Mouse (Mus musculus) heart, embryonic 10.5 days (tissue): ENCODE data around the gene Zbtb45. TPM values are rescaled to one million over a fixed set of nuclear protein-coding genes. Genes with fewer than 3 reads are reported as not detected.

Experiments
- DNase-seq: peaks from one replicate; pipeline ENCODE4 v3.0.0-alpha.2; 2017; ENCODE audit warnings: low spot score
- H3K27ac ChIP-seq: fragments of 300-500 bp; sonication (generic); 2 replicates; pipeline ENCODE4 v1.5.1; 2016; ENCODE audit warnings: mild to moderate bottlenecking
- H3K27me3 ChIP-seq: fragments of 300-500 bp; sonication (generic); 2 replicates; pipeline ENCODE4 v1.6.1; 2016; ENCODE audit warnings: mild to moderate bottlenecking; ENCODE audit not compliant: poor library complexity, insufficient read depth, severe bottlenecking
- H3K36me3 ChIP-seq: fragments of 300-500 bp; sonication (generic); 2 replicates; pipeline ENCODE4 v1.6.1; 2016; ENCODE audit warnings: mild to moderate bottlenecking, moderate library complexity
- H3K4me1 ChIP-seq: fragments of 300-500 bp; sonication (generic); 2 replicates; pipeline ENCODE4 v1.6.1; 2016; ENCODE audit warnings: mild to moderate bottlenecking
- H3K4me3 ChIP-seq: fragments of 300-500 bp; sonication (generic); 2 replicates; pipeline ENCODE4 v1.5.1; 2016; ENCODE audit warnings: mild to moderate bottlenecking, moderate library complexity
- H3K9me3 ChIP-seq: fragments of 300-500 bp; sonication (generic); 2 replicates; pipeline ENCODE4 v1.6.1; 2016; ENCODE audit warnings: mild to moderate bottlenecking, moderate library complexity
- WGBS: fragments of 180-500 bp; shearing (Covaris S2); methylation state at CpG from one replicate; pipeline ENCODE4 v1.1.7; 2016; 5-methylcytosine and 5-hydroxymethylcytosine counted together
- polyA plus RNA-seq: library from polyadenylated mRNA; unstranded; fragments of >200 nt; fragmentation: Nextera tagmentation; extraction: Ambion mirVana; gene quantifications from 2 replicates; pipeline ENCODE4 v1.2.1, GENCODE M21; 2016

Gene Zbtb45
- polyA plus RNA-seq, 1 experiment from 2014 or later = 20.8 TPM

- Histone ChIP-seq H3K27ac (no peak overlapping the region), H3K36me3 (peaks cover 33% of the 10 kb centered on the region), H3K4me3 (no peak overlapping the region), H3K27me3 (peaks cover 27% of the 10 kb centered on the region), H3K9me3 (peaks cover 3% of the 10 kb centered on the region; the same call in 1 of the 2 replicates), H3K4me1 (peaks cover 18% of the 10 kb centered on the region)
- no peak for DNase-seq
- WGBS = 83% methylated on average over 17 of the region's 17 CpGs
Observed at GRCm38 (mm10) chr7:13006011-13006410, 3.8 kb downstream of the Zbtb45 start.

- WGBS = 69% methylated on average over 5 of the region's 5 CpGs
- Histone ChIP-seq H3K4me3 (no peak overlapping the region), H3K27ac (no peak overlapping the region), H3K4me1 (peaks cover 12% of the 10 kb centered on the region), H3K27me3 (peaks cover 25% of the 10 kb centered on the region), H3K9me3 (no peaks in the 10 kb centered on the region), H3K36me3 (peaks cover 33% of the 10 kb centered on the region)
- no peak for DNase-seq
Observed at GRCm38 (mm10) chr7:13003380-13003779, 6.5 kb downstream of the Zbtb45 start.

- Histone ChIP-seq H3K36me3 (peaks cover 19% of the 10 kb centered on the region), H3K27ac (no peak overlapping the region), H3K4me1 (no peaks in the 10 kb centered on the region), H3K9me3 (no peaks in the 10 kb centered on the region), H3K27me3 (peaks cover 7% of the 10 kb centered on the region), H3K4me3 (no peak overlapping the region)
- 70% methylated on average over 1 of the region's 1 CpGs for WGBS
- no peak for DNase-seq
Observed at GRCm38 (mm10) chr7:13001584-13001983, 8.2 kb downstream of the Zbtb45 start.

GRCm38 (mm10) chr7:12998851-12999250, 11.0 kb downstream of the Zbtb45 start, which contains the start of gene Trim28:
Gene Trim28 (plus strand): TSS chr7:12999114.
- Histone ChIP-seq H3K4me1 (no peaks in the 10 kb centered on the region), H3K36me3 (no peaks in the 10 kb centered on the region), H3K27me3 (no peaks in the 10 kb centered on the region), H3K9me3 (no peaks in the 10 kb centered on the region), H3K4me3 (no peak within 1 kb of the TSS), H3K27ac (no peak within 1 kb of the TSS)
- no peak for DNase-seq
- 77% methylated on average over 3 of the region's 3 CpGs for WGBS

- 74% methylated on average over 5 of the region's 5 CpGs for WGBS
- H3K4me3 ChIP-seq = no peak within 1 kb of the TSS
- no peaks in the 10 kb centered on the region for H3K4me1 ChIP-seq
- no peaks in the 10 kb centered on the region for H3K9me3 ChIP-seq
- no peaks in the 10 kb centered on the region for H3K36me3 ChIP-seq
- DNase-seq = no peak
- H3K27me3 ChIP-seq = no peaks in the 10 kb centered on the region
- H3K27ac ChIP-seq = no peak within 1 kb of the TSS
Observed at GRCm38 (mm10) chr7:12998053-12998452, 11.8 kb downstream of the Zbtb45 start, which contains the start of gene Slc27a5. Gene Slc27a5 (minus strand): TSS chr7:12998192.

GRCm38 (mm10) chr7:12997230-12997629, 12.6 kb downstream of the Zbtb45 start:
- Histone ChIP-seq H3K9me3 (no peaks in the 10 kb centered on the region), H3K4me1 (no peaks in the 10 kb centered on the region), H3K27ac (no peak overlapping the region), H3K4me3 (no peak overlapping the region), H3K36me3 (no peaks in the 10 kb centered on the region), H3K27me3 (no peaks in the 10 kb centered on the region)
- DNase-seq = no peak
- WGBS = 68% methylated on average over 5 of the region's 5 CpGs

- no peaks in the 10 kb centered on the region for H3K36me3 ChIP-seq
- no peaks in the 10 kb centered on the region for H3K4me1 ChIP-seq
- H3K27me3 ChIP-seq = no peaks in the 10 kb centered on the region
- no peaks in the 10 kb centered on the region for H3K9me3 ChIP-seq
- no peak overlapping the region for H3K27ac ChIP-seq
- no peak for DNase-seq
- no peak overlapping the region for H3K4me3 ChIP-seq
Observed at GRCm38 (mm10) chr7:12995862-12996261, 14.0 kb downstream of the Zbtb45 start.

GRCm38 (mm10) chr7:12993148-12993547, 16.7 kb downstream of the Zbtb45 start:
- H3K9me3 ChIP-seq = no peaks in the 10 kb centered on the region

GRCm38 (mm10) chr7:12992222-12992621, 17.6 kb downstream of the Zbtb45 start:
- no peaks in the 10 kb centered on the region for H3K27me3 ChIP-seq
- H3K4me3 ChIP-seq = no peak overlapping the region
- H3K4me1 ChIP-seq = no peaks in the 10 kb centered on the region
- H3K9me3 ChIP-seq = no peaks in the 10 kb centered on the region
- WGBS = 6% methylated on average over 3 of the region's 3 CpGs
- DNase-seq = no peak
- H3K27ac ChIP-seq = no peak overlapping the region
- H3K36me3 ChIP-seq = no peaks in the 10 kb centered on the region

More at GRCm38 (mm10) chr7:12993148-12993547, 16.7 kb downstream of the Zbtb45 start:
- 79% methylated on average over 10 of the region's 10 CpGs for WGBS
- H3K4me1 ChIP-seq = no peaks in the 10 kb centered on the region
- H3K27ac ChIP-seq = no peak overlapping the region
- H3K4me3 ChIP-seq = no peak overlapping the region
- H3K27me3 ChIP-seq = no peaks in the 10 kb centered on the region
- no peak for DNase-seq
- H3K36me3 ChIP-seq = no peaks in the 10 kb centered on the region

- no peak overlapping the region for H3K4me3 ChIP-seq
- no peaks in the 10 kb centered on the region for H3K9me3 ChIP-seq
- DNase-seq = no peak
- H3K4me1 ChIP-seq = no peaks in the 10 kb centered on the region
- 75% methylated on average over 8 of the region's 8 CpGs for WGBS
- no peaks in the 10 kb centered on the region for H3K27me3 ChIP-seq
- peaks cover 4% of the 10 kb centered on the region; the same call in 1 of the 2 replicates for H3K36me3 ChIP-seq
- H3K27ac ChIP-seq = no peak overlapping the region
Observed at GRCm38 (mm10) chr7:12987409-12988189, 22.2 kb downstream of the Zbtb45 start.

GRCm38 (mm10) chr7:12986906-12987305, 22.9 kb downstream of the Zbtb45 start:
- H3K9me3 ChIP-seq = no peaks in the 10 kb centered on the region
- H3K36me3 ChIP-seq = peaks cover 8% of the 10 kb centered on the region
- DNase-seq = no peak

GRCm38 (mm10) chr7:12985724-12986123, 24.1 kb downstream of the Zbtb45 start:
- Histone ChIP-seq H3K9me3 (no peaks in the 10 kb centered on the region), H3K36me3 (peaks cover 8% of the 10 kb centered on the region), H3K27me3 (no peaks in the 10 kb centered on the region), H3K27ac (no peak overlapping the region), H3K4me1 (no peaks in the 10 kb centered on the region), H3K4me3 (no peak overlapping the region)
- 69% methylated on average over 1 of the region's 1 CpGs for WGBS
- no peak for DNase-seq

More at GRCm38 (mm10) chr7:12986906-12987305, 22.9 kb downstream of the Zbtb45 start:
- Histone ChIP-seq H3K4me3 (no peak overlapping the region), H3K27ac (no peak overlapping the region), H3K27me3 (no peaks in the 10 kb centered on the region), H3K4me1 (no peaks in the 10 kb centered on the region)
- WGBS = 85% methylated on average over 8 of the region's 8 CpGs

GRCm38 (mm10) chr7:12980291-12980690, 29.5 kb downstream of the Zbtb45 start:
- Histone ChIP-seq H3K36me3 (peaks cover 8% of the 10 kb centered on the region), H3K27ac (no peak overlapping the region), H3K4me1 (peaks cover 23% of the 10 kb centered on the region), H3K27me3 (no peaks in the 10 kb centered on the region), H3K9me3 (no peaks in the 10 kb centered on the region), H3K4me3 (no peak overlapping the region)
- WGBS = 92% methylated on average over 7 of the region's 7 CpGs
- DNase-seq = no peak
